Mouse (Mus musculus) C2C12 (cell line): ENCODE measurements around the gene Gm28961. TPM values are rescaled to one million over a fixed set of nuclear protein-coding genes. Genes with fewer than 3 reads are reported as not detected.
"Not testable (repeated sequence)": the region's sequence is repeated elsewhere in the genome, so short reads cannot be mapped to it uniquely, and the experiment has no call there.

Experiments
- H3K27me3 ChIP-seq: one replicate; pipeline ENCODE4 v1.6.1; 2011; ENCODE audit not compliant: control insufficient read depth, insufficient read depth, insufficient read length
- H3K36me3 ChIP-seq: one replicate; pipeline ENCODE4 v1.6.1; 2011; ENCODE audit not compliant: control insufficient read depth, insufficient read depth
- H3K4me3 ChIP-seq: one replicate; pipeline ENCODE4 v1.5.1; 2011; ENCODE audit warnings: mild to moderate bottlenecking, control low read depth; ENCODE audit not compliant: poor library complexity, insufficient read depth, severe bottlenecking
- H3K79me2 ChIP-seq: one replicate; pipeline ENCODE4 v1.6.1; 2011; ENCODE audit not compliant: control insufficient read depth, insufficient read depth
- H3K79me3 ChIP-seq: one replicate; pipeline ENCODE4 v1.6.1; 2011; ENCODE audit warnings: low read depth, control low read depth
- H3ac ChIP-seq: one replicate; pipeline ENCODE3; 2011; ENCODE audit warnings: low read depth; ENCODE audit not compliant: control insufficient read depth, insufficient read length
- long read RNA-seq, 2 experiments: library from polyadenylated mRNA; unstranded; transcript quantifications; one replicate each; pipeline ENCODE4 v2.0.0; 2019 to 2020
- polyA plus RNA-seq: library from polyadenylated mRNA; unstranded; fragments of >200 nt; fragmentation: generic; extraction: Trizol; gene quantifications from one replicate; pipeline ENCODE4 v1.2.1, GENCODE M21; 2012; ENCODE audit warnings: missing spikeins

The Gm28961 gene
- polyA plus RNA-seq = not detected
- long read RNA-seq, experiment 1 = 0 reads
- long read RNA-seq, experiment 2 = 0 reads

GRCm38 (mm10) chrY:57705397-57705796 is at the start of gene Gm28961:
Gm28961 (plus strand) TSS chrY:57705697.
- H3K79me2 ChIP-seq, H3K36me3 ChIP-seq, H3K79me3 ChIP-seq, H3K4me3 ChIP-seq, H3ac ChIP-seq, H3K27me3 ChIP-seq: not testable (repeated sequence)

Other genes with a start within 250 kb of the Gm28961 start
- not detected for gene Gm21943, start 172.0 kb upstream of the Gm28961 start, polyA plus RNA-seq